Mouse (Mus musculus) cortical plate, adult 2 months (tissue): ENCODE measurements around the gene Aaed1. TPM values are rescaled to one million over a fixed set of nuclear protein-coding genes. Genes with fewer than 3 reads are reported as not detected.

Experiments
- H3K27ac ChIP-seq: fragments of 200-500 bp; 2 replicates; pipeline ENCODE4 v1.5.1; 2012; ENCODE audit warnings: low read length, control low read depth, inconsistent platforms; ENCODE audit not compliant: insufficient read depth
- H3K4me1 ChIP-seq: fragments of 200-500 bp; 2 replicates; pipeline ENCODE4 v1.6.1; 2011; ENCODE audit warnings: low read length; ENCODE audit not compliant: control insufficient read depth, insufficient read depth
- H3K4me3 ChIP-seq: fragments of 200-500 bp; 2 replicates; pipeline ENCODE4 v1.5.1; 2011; ENCODE audit warnings: mild to moderate bottlenecking, low read length, control low read depth; ENCODE audit not compliant: insufficient read depth
- CTCF ChIP-seq: fragments of 200-500 bp; IDR thresholded peaks from 2 replicates; pipeline ENCODE4 v1.5.1; 2011; ENCODE audit warnings: mild to moderate bottlenecking, control low read depth, low read length; ENCODE audit not compliant: insufficient read depth; ENCODE audit errors: extremely low read depth
- POLR2A ChIP-seq: fragments of 200-500 bp; IDR thresholded peaks from 2 replicates; pipeline ENCODE4 v1.6.1; 2011; ENCODE audit warnings: mild to moderate bottlenecking, low read length, control low read depth; ENCODE audit not compliant: insufficient read depth; ENCODE audit errors: extremely low read depth
- polyA plus RNA-seq: library from polyadenylated mRNA; depleted of rRNA; stranded (reverse); fragments of >200 nt; gene quantifications from 2 replicates; pipeline ENCODE4 v1.2.3, GENCODE M21; 2012

Aaed1 gene
- polyA plus RNA-seq, 1 experiment: 12.2 TPM

GRCm38 (mm10) chr13:64335546-64336132 lies 23.1 kb upstream of the Aaed1 start:
- H3K4me3 ChIP-seq: no peak overlapping the region
- TF ChIP-seq POLR2A (no peak), CTCF (no peak)

GRCm38 (mm10) chr13:64333102-64333501 lies 20.6 kb upstream of the Aaed1 start:
- no peaks in the 10 kb centered on the region for H3K4me1 ChIP-seq
- no peak for TF ChIP-seq CTCF
- H3K27ac ChIP-seq: no peak overlapping the region
- no peak overlapping the region for H3K4me3 ChIP-seq

More at GRCm38 (mm10) chr13:64335546-64336132, 23.1 kb upstream of the Aaed1 start:
- Histone ChIP-seq H3K27ac (no peak overlapping the region), H3K4me1 (no peaks in the 10 kb centered on the region)

- H3K4me1 ChIP-seq: no peaks in the 10 kb centered on the region
- H3K27ac ChIP-seq: no peak overlapping the region
- no peak for TF ChIP-seq POLR2A
- TF ChIP-seq CTCF: no peak
- H3K4me3 ChIP-seq: no peak overlapping the region
These were observed 19.8 kb upstream of the Aaed1 start for GRCm38 (mm10) chr13:64332321-64332720.

GRCm38 (mm10) chr13:64322561-64323281 lies 10.2 kb upstream of the Aaed1 start:
- H3K4me1 ChIP-seq: no peaks in the 10 kb centered on the region
- H3K4me3 ChIP-seq: no peak overlapping the region
- TF ChIP-seq CTCF (no peak), POLR2A (no peak)
- no peak overlapping the region for H3K27ac ChIP-seq

- Histone ChIP-seq H3K4me3 (no peak overlapping the region), H3K4me1 (no peaks in the 10 kb centered on the region), H3K27ac (no peak overlapping the region)
- TF ChIP-seq CTCF (no peak), POLR2A (no peak)
These were observed 7.8 kb upstream of the Aaed1 start for GRCm38 (mm10) chr13:64320334-64320733.

GRCm38 (mm10) chr13:64319782-64320181 lies 7.3 kb upstream of the Aaed1 start:
- H3K4me3 ChIP-seq: no peak overlapping the region
- TF ChIP-seq POLR2A (no peak), CTCF (no peak)
- H3K4me1 ChIP-seq: no peaks in the 10 kb centered on the region
- H3K27ac ChIP-seq: no peak overlapping the region

GRCm38 (mm10) chr13:64318355-64318754 lies 5.8 kb upstream of the Aaed1 start:
- TF ChIP-seq POLR2A (no peak), CTCF (no peak)
- no peaks in the 10 kb centered on the region for H3K4me1 ChIP-seq

GRCm38 (mm10) chr13:64315483-64316050 lies 3.1 kb upstream of the Aaed1 start:
- no peaks in the 10 kb centered on the region; the same call in 1 of the 2 replicates for H3K4me1 ChIP-seq
- H3K27ac ChIP-seq: no peak overlapping the region
- H3K4me3 ChIP-seq: no peak overlapping the region
- TF ChIP-seq POLR2A (no peak), CTCF (0 out of 2 replicates have a peak, but pooled peaks have one; percentile 4)

More at GRCm38 (mm10) chr13:64318355-64318754, 5.8 kb upstream of the Aaed1 start:
- Histone ChIP-seq H3K27ac (no peak overlapping the region), H3K4me3 (no peak overlapping the region)

GRCm38 (mm10) chr13:64314041-64314440 lies 1.5 kb upstream of the Aaed1 start:
- TF ChIP-seq POLR2A: no peak
- no peak for TF ChIP-seq CTCF
- H3K27ac ChIP-seq: no peak overlapping the region
- no peak overlapping the region for H3K4me3 ChIP-seq
- peaks cover 3% of the 10 kb centered on the region for H3K4me1 ChIP-seq

- H3K4me1 ChIP-seq: peaks cover 3% of the 10 kb centered on the region
- TF ChIP-seq POLR2A: no peak
- no peak for TF ChIP-seq CTCF
- H3K4me3 ChIP-seq: peak overlapping the region; percentile 94
- H3K27ac ChIP-seq: no peak overlapping the region
These were observed 393 bp upstream of the Aaed1 start for GRCm38 (mm10) chr13:64312916-64313289.
